Mouse (Mus musculus) olfactory bulb, adult 2 months (tissue): ENCODE results near the gene Akap14.

Source experiments
- CTCF ChIP-seq: fragments of 200-500 bp; IDR thresholded peaks from 2 replicates; pipeline ENCODE4 v1.5.1; 2012; ENCODE audit warnings: low read depth, mild to moderate bottlenecking, low read length, moderate library complexity; ENCODE audit not compliant: insufficient read depth
- POLR2A ChIP-seq: fragments of 200-500 bp; IDR thresholded peaks from 2 replicates; pipeline ENCODE4 v1.6.1; 2012; ENCODE audit warnings: mild to moderate bottlenecking, low read depth, low read length, moderate library complexity; ENCODE audit not compliant: insufficient read depth

DNA sequence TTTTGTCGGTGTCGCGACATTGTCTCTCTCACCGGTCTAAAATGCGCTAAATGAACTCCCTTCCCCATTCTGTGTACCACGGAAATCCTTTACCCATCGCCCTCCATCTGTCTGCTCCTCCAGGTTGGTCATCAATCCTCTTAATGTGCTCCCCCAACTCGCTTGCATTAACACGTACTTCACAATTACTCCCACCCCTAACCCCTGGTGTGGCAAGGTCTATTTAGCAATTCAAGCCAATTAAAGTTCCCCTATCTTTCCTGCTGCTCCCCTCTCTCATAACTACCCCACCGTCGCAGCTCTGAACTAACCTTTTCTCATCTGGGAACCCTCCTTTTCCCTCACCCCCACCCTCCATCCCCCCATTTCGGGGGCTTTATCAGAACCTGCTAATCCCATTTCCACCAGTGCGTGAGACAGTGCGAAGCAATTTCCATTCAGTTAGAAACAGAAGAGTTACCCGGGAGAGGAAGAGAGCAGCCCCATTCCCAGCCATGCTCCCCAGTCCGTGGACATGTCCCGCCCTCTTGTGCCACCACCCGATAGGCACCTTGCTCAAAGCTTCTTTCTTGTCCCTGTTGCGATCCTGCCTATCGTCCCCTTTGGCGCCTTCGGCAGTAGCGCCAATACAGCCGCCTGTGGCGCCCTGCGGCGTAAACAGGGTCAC, 59.0 kb downstream of the Akap14 start:
- no peak for TF ChIP-seq CTCF
- TF ChIP-seq POLR2A = no peak
